Mouse (Mus musculus): ENCODE measurements around the gene Gm6358. TPM values are rescaled to one million over a fixed set of nuclear protein-coding genes. Genes with fewer than 3 reads are reported as not detected.
"Not testable (repeated sequence)": the region's sequence is repeated elsewhere in the genome, so short reads cannot be mapped to it uniquely, and the experiment has no call there.

Gene Gm6358
- total RNA-seq (2014; fragmentation: Nextera tagmentation) (not detected in 2 replicates), total RNA-seq (2017) (not detected in 2 replicates), polyA plus RNA-seq (2012) (not detected in 2 replicates)

GRCm38 (mm10) chr16:89140551-89140950, at the start of gene Gm6358:
Gm6358 (plus strand) TSS chr16:89140851.
- Histone ChIP-seq H3K36me3 (replicated peaks) (no peaks in the 10 kb centered on the region), H3K27me3 (ENCODE audit: insufficient read depth, low read length) (no peaks in the 10 kb centered on the region), H3K9me3 (replicated peaks) (peaks cover 5% of the 10 kb centered on the region; the same call in 1 of the 2 replicates), H3K4me1 (ENCODE audit: insufficient read depth, low read depth, low read length) (no peaks in the 10 kb centered on the region), H3K4me3 (ENCODE audit: low read depth, low read length) (no peak within 1 kb of the TSS)
- DNase-seq (ENCODE audit: low spot score) (no peak), ATAC-seq (ENCODE audit: extremely low read depth, insufficient number of reproducible peaks, low FRiP score, poor library complexity, severe bottlenecking) (no peak)
- TF ChIP-seq POLR2AphosphoS5 (IDR thresholded peaks at IDR 0.05; ENCODE audit: insufficient replicate concordance, low read depth, low read length) (no peak), CTCF (IDR thresholded peaks at IDR 0.05; ENCODE audit: low read depth, low read length) (no peak), GATA1 (IDR thresholded peaks at IDR 0.05; ENCODE audit: borderline replicate concordance, low read length) (no peak), TAL1 (conservative IDR thresholded peaks at IDR 0.05; ENCODE audit: low read depth, low read length) (no peak), GATA2 (IDR thresholded peaks at IDR 0.05; ENCODE audit: borderline replicate concordance, low read depth, low read length) (no peak)

- Histone ChIP-seq H3K36me3 (replicated peaks) (no peaks in the 10 kb centered on the region), H3K27me3 (ENCODE audit: insufficient read depth, low read length) (no peaks in the 10 kb centered on the region), H3K9me3 (replicated peaks) (peaks cover 7% of the 10 kb centered on the region), H3K4me1 (ENCODE audit: insufficient read depth, low read depth, low read length) (no peaks in the 10 kb centered on the region), H3K4me3 (ENCODE audit: low read depth, low read length) (no peak within 1 kb of the TSS)
- TF ChIP-seq GATA2 (IDR thresholded peaks at IDR 0.05; ENCODE audit: borderline replicate concordance, low read depth, low read length), result no peak
- no peak for TF ChIP-seq POLR2AphosphoS5 (IDR thresholded peaks at IDR 0.05; ENCODE audit: insufficient replicate concordance, low read depth, low read length)
- no peak for TF ChIP-seq TAL1 (conservative IDR thresholded peaks at IDR 0.05; ENCODE audit: low read depth, low read length)
- no peak for TF ChIP-seq CTCF (IDR thresholded peaks at IDR 0.05; ENCODE audit: low read depth, low read length)
- no peak for TF ChIP-seq GATA1 (IDR thresholded peaks at IDR 0.05; ENCODE audit: borderline replicate concordance, low read length)
- ATAC-seq (ENCODE audit: extremely low read depth, insufficient number of reproducible peaks, low FRiP score, poor library complexity, severe bottlenecking), result no peak
- no peak for DNase-seq (ENCODE audit: low spot score)
These were observed 10.1 kb downstream of the Gm6358 start, which contains the start of gene Gm10061 for GRCm38 (mm10) chr16:89150786-89151185. Gm10061 (plus strand) TSS chr16:89151086.

- TF ChIP-seq POLR2AphosphoS5 (IDR thresholded peaks at IDR 0.05; ENCODE audit: insufficient replicate concordance, low read depth, low read length), result no peak
- no peak for TF ChIP-seq CTCF (IDR thresholded peaks at IDR 0.05; ENCODE audit: low read depth, low read length)
- TF ChIP-seq GATA2 (IDR thresholded peaks at IDR 0.05; ENCODE audit: borderline replicate concordance, low read depth, low read length), result no peak
- TF ChIP-seq GATA1 (IDR thresholded peaks at IDR 0.05; ENCODE audit: borderline replicate concordance, low read length), result no peak
- no peak for TF ChIP-seq TAL1 (conservative IDR thresholded peaks at IDR 0.05; ENCODE audit: low read depth, low read length)
- Histone ChIP-seq H3K9me3 (replicated peaks) (peaks cover 11% of the 10 kb centered on the region), H3K4me3 (ENCODE audit: low read depth, low read length) (no peak within 1 kb of the TSS), H3K4me1 (ENCODE audit: insufficient read depth, low read depth, low read length) (no peaks in the 10 kb centered on the region), H3K27me3 (ENCODE audit: insufficient read depth, low read length) (no peaks in the 10 kb centered on the region), H3K36me3 (replicated peaks) (no peaks in the 10 kb centered on the region)
- DNase-seq (ENCODE audit: low spot score) (no peak), ATAC-seq (ENCODE audit: extremely low read depth, insufficient number of reproducible peaks, low FRiP score, poor library complexity, severe bottlenecking) (no peak)
These were observed 17.0 kb downstream of the Gm6358 start, which contains the start of gene Gm9789 for GRCm38 (mm10) chr16:89157652-89158051. Gm9789 (plus strand) TSS chr16:89157952.

- H3K9me3 ChIP-seq (replicated peaks); H3K36me3 ChIP-seq (replicated peaks); H3K4me3 ChIP-seq (ENCODE audit: low read depth, low read length); H3K27me3 ChIP-seq (ENCODE audit: insufficient read depth, low read length); H3K4me1 ChIP-seq (ENCODE audit: insufficient read depth, low read depth, low read length); DNase-seq (ENCODE audit: low spot score); ATAC-seq (ENCODE audit: extremely low read depth, insufficient number of reproducible peaks, low FRiP score, poor library complexity, severe bottlenecking): not testable (repeated sequence)
These were observed 28.5 kb downstream of the Gm6358 start, which contains the start of gene Gm7735 for GRCm38 (mm10) chr16:89169190-89169589. Gm7735 (plus strand) TSS chr16:89169490.

GRCm38 (mm10) chr16:89174435-89174834, 33.8 kb downstream of the Gm6358 start, which contains the start of gene 1110057P08Rik:
1110057P08Rik (plus strand) TSS chr16:89174735.
- 0 out of 2 replicates have a peak, but pooled peaks cover 7% of the 10 kb centered on the region for H3K9me3 ChIP-seq (replicated peaks)
- H3K4me1 ChIP-seq (ENCODE audit: insufficient read depth, low read depth, low read length), result no peaks in the 10 kb centered on the region
- no peak for DNase-seq (ENCODE audit: low spot score)
- ATAC-seq (ENCODE audit: extremely low read depth, insufficient number of reproducible peaks, low FRiP score, poor library complexity, severe bottlenecking), result no peak
- TF ChIP-seq CTCF (IDR thresholded peaks at IDR 0.05; ENCODE audit: low read depth, low read length) (no peak), GATA2 (IDR thresholded peaks at IDR 0.05; ENCODE audit: borderline replicate concordance, low read depth, low read length) (no peak), GATA1 (IDR thresholded peaks at IDR 0.05; ENCODE audit: borderline replicate concordance, low read length) (no peak), TAL1 (conservative IDR thresholded peaks at IDR 0.05; ENCODE audit: low read depth, low read length) (no peak), POLR2AphosphoS5 (IDR thresholded peaks at IDR 0.05; ENCODE audit: insufficient replicate concordance, low read depth, low read length) (no peak)
- no peaks in the 10 kb centered on the region for H3K27me3 ChIP-seq (ENCODE audit: insufficient read depth, low read length)
- no peak within 1 kb of the TSS for H3K4me3 ChIP-seq (ENCODE audit: low read depth, low read length)
- no peaks in the 10 kb centered on the region for H3K36me3 ChIP-seq (replicated peaks)

GRCm38 (mm10) chr16:89188621-89189020, 48.0 kb downstream of the Gm6358 start:
- no peak for TF ChIP-seq POLR2AphosphoS5 (IDR thresholded peaks at IDR 0.05; ENCODE audit: insufficient replicate concordance, low read depth, low read length)
- no peak for TF ChIP-seq GATA2 (IDR thresholded peaks at IDR 0.05; ENCODE audit: borderline replicate concordance, low read depth, low read length)
- TF ChIP-seq TAL1 (conservative IDR thresholded peaks at IDR 0.05; ENCODE audit: low read depth, low read length), result no peak
- TF ChIP-seq GATA1 (IDR thresholded peaks at IDR 0.05; ENCODE audit: borderline replicate concordance, low read length), result no peak
- no peak for TF ChIP-seq CTCF (IDR thresholded peaks at IDR 0.05; ENCODE audit: low read depth, low read length)

More at GRCm38 (mm10) chr16:89188621-89189020, 48.0 kb downstream of the Gm6358 start:
- DNase-seq (ENCODE audit: low spot score) (no peak), ATAC-seq (ENCODE audit: extremely low read depth, insufficient number of reproducible peaks, low FRiP score, poor library complexity, severe bottlenecking) (no peak)
- no peaks in the 10 kb centered on the region for H3K36me3 ChIP-seq (replicated peaks)
- no peak overlapping the region for H3K4me3 ChIP-seq (ENCODE audit: low read depth, low read length)
- H3K9me3 ChIP-seq (replicated peaks), result 0 out of 2 replicates have a peak, but pooled peaks cover 2% of the 10 kb centered on the region
- no peaks in the 10 kb centered on the region for H3K27me3 ChIP-seq (ENCODE audit: insufficient read depth, low read length)
- H3K4me1 ChIP-seq (ENCODE audit: insufficient read depth, low read depth, low read length), result no peaks in the 10 kb centered on the region

Other genes starting within 250 kb of the Gm6358 start
- gene Krtap19-5, start 244.4 kb upstream of the Gm6358 start, total RNA-seq (2014; fragmentation: Nextera tagmentation), result not detected in 2 replicates
- gene Krtap19-5, start 244.4 kb upstream of the Gm6358 start, total RNA-seq (2017), result not detected in 2 replicates
- gene Krtap19-5, start 244.4 kb upstream of the Gm6358 start, polyA plus RNA-seq (2012), result not detected in 2 replicates
- gene Krtap19-9b, start 208.6 kb upstream of the Gm6358 start, total RNA-seq (2014; fragmentation: Nextera tagmentation), result not detected in 2 replicates
- not detected in 2 replicates for gene Krtap19-9b, start 208.6 kb upstream of the Gm6358 start, total RNA-seq (2017)
- not detected in 2 replicates for gene Krtap19-9b, start 208.6 kb upstream of the Gm6358 start, polyA plus RNA-seq (2012)
- gene Krtap16-3, start 178.0 kb upstream of the Gm6358 start, total RNA-seq (2014; fragmentation: Nextera tagmentation), result not detected in 2 replicates
- 0.23 TPM in 1 of 2 replicates, not detected in the other for gene Krtap16-3, start 178.0 kb upstream of the Gm6358 start, total RNA-seq (2017)
- gene Krtap16-3, start 178.0 kb upstream of the Gm6358 start, polyA plus RNA-seq (2012), result not detected in 2 replicates
- gene Krtap22-2, start 130.1 kb upstream of the Gm6358 start, total RNA-seq (2014; fragmentation: Nextera tagmentation), result not detected in 2 replicates
- 1.0 TPM in 1 of 2 replicates, not detected in the other for gene Krtap22-2, start 130.1 kb upstream of the Gm6358 start, total RNA-seq (2017)
- gene Krtap22-2, start 130.1 kb upstream of the Gm6358 start, polyA plus RNA-seq (2012), result not detected in 2 replicates
- not detected in 2 replicates for gene Gm10229, start 125.6 kb upstream of the Gm6358 start, total RNA-seq (2014; fragmentation: Nextera tagmentation)
- not detected in 2 replicates for gene Gm10229, start 125.6 kb upstream of the Gm6358 start, total RNA-seq (2017)
- gene Gm10229, start 125.6 kb upstream of the Gm6358 start, polyA plus RNA-seq (2012), result not detected in 2 replicates
- gene Krtap6-1, start 109.2 kb upstream of the Gm6358 start, total RNA-seq (2014; fragmentation: Nextera tagmentation), result not detected in 2 replicates
- not detected in 2 replicates for gene Krtap6-1, start 109.2 kb upstream of the Gm6358 start, total RNA-seq (2017)
- not detected in 2 replicates for gene Krtap6-1, start 109.2 kb upstream of the Gm6358 start, polyA plus RNA-seq (2012)
- not detected in 2 replicates for gene Gm10228, start 99.4 kb upstream of the Gm6358 start, total RNA-seq (2014; fragmentation: Nextera tagmentation)
- gene Gm10228, start 99.4 kb upstream of the Gm6358 start, total RNA-seq (2017), result not detected in 2 replicates
- not detected in 2 replicates for gene Gm10228, start 99.4 kb upstream of the Gm6358 start, polyA plus RNA-seq (2012)
- gene Krtap6-5, start 93.0 kb upstream of the Gm6358 start, total RNA-seq (2014; fragmentation: Nextera tagmentation), result not detected in 2 replicates
- not detected in 2 replicates for gene Krtap6-5, start 93.0 kb upstream of the Gm6358 start, total RNA-seq (2017)
- gene Krtap6-5, start 93.0 kb upstream of the Gm6358 start, polyA plus RNA-seq (2012), result not detected in 2 replicates
- gene 1110025L11Rik, start 76.8 kb upstream of the Gm6358 start, total RNA-seq (2014; fragmentation: Nextera tagmentation), result not detected in 2 replicates
- not detected in 2 replicates for gene 1110025L11Rik, start 76.8 kb upstream of the Gm6358 start, total RNA-seq (2017)
- not detected in 2 replicates for gene 1110025L11Rik, start 76.8 kb upstream of the Gm6358 start, polyA plus RNA-seq (2012)
- not detected in 2 replicates for gene Krtap6-3, start 56.8 kb upstream of the Gm6358 start, total RNA-seq (2014; fragmentation: Nextera tagmentation)
- gene Krtap6-3, start 56.8 kb upstream of the Gm6358 start, total RNA-seq (2017), result 0.44 TPM in 1 of 2 replicates, not detected in the other
- not detected in 2 replicates for gene Krtap6-3, start 56.8 kb upstream of the Gm6358 start, polyA plus RNA-seq (2012)
- gene Gm10061, start 10.2 kb downstream of the Gm6358 start, total RNA-seq (2014; fragmentation: Nextera tagmentation), result not detected in 2 replicates
- gene Gm10061, start 10.2 kb downstream of the Gm6358 start, total RNA-seq (2017), result 0.49 TPM in 1 of 2 replicates, not detected in the other
- gene Gm10061, start 10.2 kb downstream of the Gm6358 start, polyA plus RNA-seq (2012), result not detected in 2 replicates
- gene Gm9789, start 17.1 kb downstream of the Gm6358 start, total RNA-seq (2014; fragmentation: Nextera tagmentation), result not detected in 2 replicates
- not detected in 2 replicates for gene Gm9789, start 17.1 kb downstream of the Gm6358 start, total RNA-seq (2017)
- not detected in 2 replicates for gene Gm9789, start 17.1 kb downstream of the Gm6358 start, polyA plus RNA-seq (2012)
- gene Gm7735, start 28.6 kb downstream of the Gm6358 start, total RNA-seq (2014; fragmentation: Nextera tagmentation), result not detected in 2 replicates
- not detected in 2 replicates for gene Gm7735, start 28.6 kb downstream of the Gm6358 start, total RNA-seq (2017)
- not detected in 2 replicates for gene Gm7735, start 28.6 kb downstream of the Gm6358 start, polyA plus RNA-seq (2012)
- gene 1110057P08Rik, start 33.9 kb downstream of the Gm6358 start, total RNA-seq (2014; fragmentation: Nextera tagmentation), result not detected in 2 replicates
- not detected in 2 replicates for gene 1110057P08Rik, start 33.9 kb downstream of the Gm6358 start, total RNA-seq (2017)
- not detected in 2 replicates for gene 1110057P08Rik, start 33.9 kb downstream of the Gm6358 start, polyA plus RNA-seq (2012)
- not detected in 2 replicates for gene Krtap20-2, start 65.0 kb downstream of the Gm6358 start, total RNA-seq (2014; fragmentation: Nextera tagmentation)
- not detected in 2 replicates for gene Krtap20-2, start 65.0 kb downstream of the Gm6358 start, total RNA-seq (2017)
- not detected in 2 replicates for gene Krtap20-2, start 65.0 kb downstream of the Gm6358 start, polyA plus RNA-seq (2012)